Mouse (Mus musculus): Measurements from ENCODE around the gene Srd5a3. TPM values are rescaled to one million over a fixed set of nuclear protein-coding genes. Genes with fewer than 3 reads are reported as not detected.

The Srd5a3 gene
- polyA plus RNA-seq, 1 experiment from 2014 or later, result 43.0 TPM

DNA sequence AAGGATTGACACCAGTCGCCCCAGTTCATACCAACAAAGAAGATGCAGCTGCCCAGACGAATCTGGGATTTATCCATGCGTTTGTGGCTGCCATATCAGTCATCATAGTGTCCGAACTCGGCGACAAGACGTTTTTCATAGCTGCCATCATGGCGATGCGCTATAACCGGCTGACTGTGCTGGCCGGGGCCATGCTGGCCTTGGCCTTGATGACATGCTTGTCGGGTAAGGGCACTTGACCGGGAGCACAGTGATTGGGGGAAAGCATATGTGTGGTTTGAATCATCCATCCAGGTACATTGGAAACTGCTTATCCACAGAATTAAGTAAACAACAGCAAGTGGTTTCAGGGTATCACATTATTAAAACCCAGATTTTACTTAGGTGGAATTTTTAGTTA, 59.3 kb downstream of the Srd5a3 start:
- peaks cover 18% of the 10 kb centered on the region for H3K36me3 ChIP-seq (ENCODE audit: control insufficient read depth, insufficient read depth, low read length)
- no peaks in the 10 kb centered on the region for H3K27me3 ChIP-seq (replicated peaks; ENCODE audit: control insufficient read depth, insufficient read depth, low read length)
- H3K4me2 ChIP-seq (ENCODE audit: low read depth, low read length), result no peak overlapping the region
- H3K4me3 ChIP-seq (ENCODE audit: low read length), result no peak overlapping the region
- no peaks in the 10 kb centered on the region; the same call in 1 of the 2 replicates for H3K4me1 ChIP-seq (ENCODE audit: control insufficient read depth, insufficient read depth, low read length)
- ATAC-seq, result no peak
- no peaks in the 10 kb centered on the region for H3K9me3 ChIP-seq (ENCODE audit: control insufficient read depth, low read length)
- 90% methylated on average over 13 of the region's 13 CpGs for WGBS
- H3K27ac ChIP-seq (ENCODE audit: low read length), result no peak overlapping the region
- no peak overlapping the region for H3K9ac ChIP-seq (ENCODE audit: low read depth, low read length)

DNA sequence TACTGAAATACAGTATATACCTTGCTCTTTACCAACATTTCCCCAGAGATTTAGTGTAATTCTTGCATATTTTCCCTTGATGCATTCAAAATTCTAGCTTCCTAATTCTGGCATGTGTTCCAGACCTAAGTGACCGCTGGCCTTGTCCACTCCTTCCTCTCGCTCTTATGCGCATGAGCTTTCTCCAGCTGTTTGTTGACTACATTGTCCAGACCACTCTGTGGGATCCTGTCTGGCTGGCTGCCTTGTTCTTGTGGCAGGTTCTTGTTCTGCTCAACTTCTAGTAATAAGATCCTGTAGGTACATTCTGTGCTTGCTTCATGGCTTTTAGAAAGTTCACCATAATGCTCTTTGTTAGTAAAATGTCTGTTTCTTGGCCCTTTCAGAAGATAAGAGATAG, 63.1 kb downstream of the Srd5a3 start:
- Histone ChIP-seq H3K9me3 (ENCODE audit: control insufficient read depth, low read length) (no peaks in the 10 kb centered on the region), H3K27ac (ENCODE audit: low read length) (no peak overlapping the region), H3K4me1 (ENCODE audit: control insufficient read depth, insufficient read depth, low read length) (no peaks in the 10 kb centered on the region), H3K4me2 (ENCODE audit: low read depth, low read length) (no peak overlapping the region), H3K4me3 (ENCODE audit: low read length) (no peak overlapping the region), H3K36me3 (ENCODE audit: control insufficient read depth, insufficient read depth, low read length) (peaks cover 23% of the 10 kb centered on the region), H3K27me3 (replicated peaks; ENCODE audit: control insufficient read depth, insufficient read depth, low read length) (no peaks in the 10 kb centered on the region), H3K9ac (ENCODE audit: low read depth, low read length) (no peak overlapping the region)
- no peak for ATAC-seq
- WGBS, result 74% methylated on average over 3 of the region's 3 CpGs

Other genes with a start within 250 kb of the Srd5a3 start
- 19.6 and 21.6 TPM in 2 replicates for gene Kdr, start 161.8 kb upstream of the Srd5a3 start, polyA plus RNA-seq (2015; fragmentation: Nextera tagmentation; extraction: Ambion mirVana)
- gene Tmem165, start 43.6 kb downstream of the Srd5a3 start, polyA plus RNA-seq (2015; fragmentation: Nextera tagmentation; extraction: Ambion mirVana), result 58.8 and 60.5 TPM in 2 replicates
- gene Clock, start 164.5 kb downstream of the Srd5a3 start, polyA plus RNA-seq (2015; fragmentation: Nextera tagmentation; extraction: Ambion mirVana), result 10.5 and 10.9 TPM in 2 replicates
- gene Pdcl2, start 190.9 kb downstream of the Srd5a3 start, polyA plus RNA-seq (2015; fragmentation: Nextera tagmentation; extraction: Ambion mirVana), result not detected in 2 replicates
- gene Nmu, start 223.5 kb downstream of the Srd5a3 start, polyA plus RNA-seq (2015; fragmentation: Nextera tagmentation; extraction: Ambion mirVana), result 0.27 and 0.34 TPM in 2 replicates

Measured in intestine, embryonic 16.5 days (tissue).